Mouse (Mus musculus) ES-CJ7 (cell line): Measurements from ENCODE around the gene Pde7b.
A peak's percentile ranks its signal among the peaks of the same experiment; 100 is the strongest.

Experiments
- DNase-seq: peaks from one replicate; pipeline ENCODE4 v3.0.0; 2011; ENCODE audit warnings: low read depth, low spot score

Gene Pde7b

DNA sequence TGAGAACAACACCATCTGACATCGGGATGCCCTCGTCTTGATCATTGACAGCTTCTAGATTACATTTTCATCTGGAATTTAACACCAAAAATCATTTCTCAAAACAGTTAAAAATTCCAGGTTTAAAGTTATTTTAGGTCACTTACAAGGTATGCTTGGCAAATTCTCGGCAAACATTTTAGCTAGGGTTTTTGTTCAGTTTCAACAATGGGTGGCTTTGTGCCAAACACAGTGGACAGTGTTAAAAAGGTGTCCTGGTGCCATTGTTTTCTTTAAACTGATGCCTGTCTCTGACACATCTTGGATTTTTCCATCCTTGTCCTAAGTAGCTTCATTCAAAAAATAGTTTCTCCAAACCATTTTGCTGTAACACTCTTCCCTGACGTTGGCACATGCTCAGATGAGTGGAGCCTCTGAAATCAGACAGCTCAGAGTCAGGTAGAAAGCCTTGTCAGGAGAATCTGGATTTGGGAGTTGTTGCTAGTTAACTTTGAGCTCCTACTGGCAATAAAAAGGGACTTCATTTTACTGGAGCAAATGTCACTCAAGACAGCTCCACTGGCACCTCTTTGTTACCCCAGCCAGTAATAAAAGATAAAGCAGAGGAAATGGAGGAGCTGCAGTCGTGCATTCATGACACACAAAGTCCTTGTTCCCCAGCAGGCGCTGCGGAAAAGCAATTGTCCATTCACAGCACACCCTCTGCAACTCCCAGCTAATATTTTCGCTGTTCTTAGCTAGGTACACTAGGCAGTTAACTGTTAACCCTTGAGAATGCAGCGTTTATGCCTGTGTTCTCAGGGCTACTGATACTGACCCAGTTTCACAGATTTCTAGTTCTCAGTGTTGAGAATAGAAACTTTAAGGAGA is 2.0 kb downstream of the Pde7b start:
- DNase-seq, result no peak

DNA sequence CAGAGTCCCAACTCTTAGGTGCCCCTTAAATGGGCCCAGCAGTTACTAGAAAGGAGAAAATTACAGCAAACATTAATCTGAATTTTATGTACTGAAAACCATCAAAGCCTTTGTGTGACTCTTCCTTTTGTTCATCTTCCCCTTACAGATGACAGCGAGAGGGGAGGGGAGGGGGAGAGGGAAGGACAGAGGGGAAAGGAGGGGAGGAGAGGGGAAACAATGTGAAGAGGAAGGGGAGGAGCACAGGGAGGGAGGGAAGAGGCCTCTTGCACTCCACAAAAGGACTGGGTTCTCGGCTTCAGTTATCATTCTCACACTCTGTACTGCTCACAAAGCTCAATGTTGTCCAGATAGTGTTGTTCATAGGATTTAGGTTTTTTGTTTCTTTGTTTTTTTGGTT is 5.7 kb downstream of the Pde7b start:
- no peak for DNase-seq

DNA sequence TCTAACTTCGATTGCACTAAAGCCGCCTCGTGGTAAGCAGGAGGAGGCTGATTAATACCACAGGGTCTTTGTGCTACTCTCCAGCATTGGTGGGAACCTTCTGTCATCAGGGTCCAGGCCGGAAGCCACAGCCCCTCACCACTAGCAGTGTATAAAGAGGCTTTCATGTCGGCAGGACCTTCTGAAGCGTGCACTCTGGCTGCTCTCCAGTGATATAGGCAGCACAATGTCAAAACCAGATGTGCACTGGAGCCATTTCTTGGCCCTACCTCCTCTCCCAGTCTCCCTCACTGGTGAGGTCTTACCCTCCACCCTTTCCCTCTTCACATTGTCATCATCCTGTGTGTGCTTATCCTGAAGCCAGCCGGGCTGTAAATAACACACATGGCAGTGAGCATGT is 24.2 kb downstream of the Pde7b start:
- no peak for DNase-seq

DNA sequence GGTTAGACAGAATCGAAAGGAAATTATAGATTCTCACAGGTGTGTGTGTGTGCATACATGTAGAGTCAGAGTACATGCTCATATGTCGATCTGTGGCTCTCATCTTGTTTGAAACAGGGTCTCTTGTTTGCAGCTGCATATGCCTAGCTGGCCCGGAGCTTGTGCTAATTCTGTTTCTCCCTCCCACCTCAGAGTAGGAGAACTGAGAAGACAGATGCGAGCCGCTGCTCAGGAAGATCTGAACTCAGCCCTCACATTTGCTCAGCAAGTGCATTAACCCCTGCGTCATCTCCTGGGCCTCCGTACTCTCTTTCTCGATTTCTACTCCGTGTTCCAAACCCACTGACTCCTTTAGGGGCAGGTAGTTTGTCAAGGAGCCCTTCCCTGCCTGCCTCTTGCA is 25.0 kb downstream of the Pde7b start:
- no peak for DNase-seq

DNA sequence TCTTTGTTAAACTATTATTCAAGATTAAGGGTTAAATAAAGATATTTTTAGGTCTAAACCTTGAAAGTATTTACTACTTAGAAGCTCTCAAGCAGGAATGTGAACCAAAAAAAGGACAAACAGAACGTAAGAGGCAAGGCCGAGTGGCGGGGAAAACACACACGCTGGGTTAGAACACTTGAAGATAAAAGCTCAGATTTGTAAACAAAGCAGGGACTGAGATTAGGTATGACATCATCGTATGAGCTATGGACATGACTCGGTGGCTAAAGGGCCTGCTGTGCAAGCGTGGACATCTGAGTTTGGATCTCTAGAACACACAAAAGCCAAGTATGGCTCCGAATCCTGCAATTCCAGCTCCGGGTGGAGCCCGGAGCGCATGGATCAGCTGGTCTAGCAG is 29.2 kb downstream of the Pde7b start:
- no peak for DNase-seq

DNA sequence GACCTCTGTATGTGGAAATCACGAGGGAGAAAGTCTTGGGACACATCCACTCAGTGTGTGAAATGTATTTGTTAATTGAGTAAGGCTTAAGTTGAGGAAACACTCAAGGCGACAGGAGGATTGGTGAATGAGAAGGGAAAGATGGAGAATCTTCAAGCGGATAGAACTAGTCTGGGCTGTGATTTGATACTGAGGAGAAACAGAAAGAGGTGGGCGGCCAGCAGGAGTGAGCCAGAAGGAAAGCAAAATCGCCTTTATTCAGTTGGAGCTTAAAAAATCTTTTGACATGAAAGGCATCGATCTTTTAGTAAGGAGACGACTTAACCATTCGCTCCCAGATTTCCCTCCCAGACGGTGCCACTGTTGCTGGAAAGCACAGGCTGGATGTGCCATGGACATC is 34.9 kb downstream of the Pde7b start:
- DNase-seq, result no peak

DNA sequence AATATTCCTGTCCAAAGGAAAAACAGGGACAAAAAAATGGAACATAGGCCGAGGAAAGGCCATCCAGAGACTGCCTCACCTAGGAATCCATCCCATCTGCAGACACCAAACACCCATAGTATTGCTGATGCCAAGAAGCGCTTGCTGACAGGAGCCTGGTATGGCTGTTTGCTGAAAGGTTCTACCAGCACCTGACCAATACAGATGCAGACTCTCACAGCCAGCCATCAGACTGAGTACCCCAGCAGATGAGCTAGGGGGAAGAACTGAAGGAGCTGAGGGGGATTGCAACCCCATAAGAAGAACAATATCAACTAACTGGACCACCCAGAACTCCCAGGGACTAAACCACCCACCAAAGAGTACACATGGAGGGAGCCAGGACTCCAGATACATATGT is 40.7 kb downstream of the Pde7b start:
- no peak for DNase-seq

DNA sequence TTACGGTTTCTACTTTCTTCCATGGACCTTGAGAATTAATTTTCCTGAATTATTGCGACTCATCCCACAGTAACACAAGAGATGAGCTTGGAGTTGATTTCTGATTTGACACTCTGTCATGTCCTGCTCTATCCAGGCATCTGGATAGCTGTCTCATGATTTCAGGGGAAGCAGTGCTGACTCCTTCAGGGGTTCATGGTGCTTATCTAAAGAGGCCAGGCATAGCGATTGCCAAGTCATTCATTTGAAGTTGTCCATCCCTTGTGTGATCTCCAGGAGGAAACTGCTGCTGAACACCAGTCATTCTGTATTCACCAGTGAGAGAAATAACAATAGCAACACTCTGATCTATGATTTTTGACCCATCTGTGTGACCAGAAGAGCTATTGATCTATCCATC is 43.9 kb downstream of the Pde7b start:
- no peak for DNase-seq

DNA sequence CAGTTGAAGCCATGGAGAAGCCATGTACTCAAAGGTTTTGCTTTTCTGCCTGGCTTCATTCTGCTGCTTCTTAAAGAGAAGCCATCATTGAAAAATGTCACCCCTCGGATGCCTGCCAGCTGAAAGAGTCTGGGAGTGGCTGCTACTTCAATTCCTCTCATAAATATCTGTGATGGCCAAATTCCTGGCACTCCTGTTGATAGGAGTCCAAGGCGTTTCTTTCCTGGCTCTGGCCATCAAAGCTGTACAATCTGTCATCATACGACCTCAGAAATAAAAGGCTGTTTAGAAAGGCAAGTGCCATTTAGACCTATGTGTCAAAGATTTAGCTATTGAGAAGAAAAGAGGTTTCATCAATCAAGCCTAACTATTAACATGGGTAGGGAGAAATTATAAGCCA is 49.6 kb downstream of the Pde7b start:
- DNase-seq, result no peak

DNA sequence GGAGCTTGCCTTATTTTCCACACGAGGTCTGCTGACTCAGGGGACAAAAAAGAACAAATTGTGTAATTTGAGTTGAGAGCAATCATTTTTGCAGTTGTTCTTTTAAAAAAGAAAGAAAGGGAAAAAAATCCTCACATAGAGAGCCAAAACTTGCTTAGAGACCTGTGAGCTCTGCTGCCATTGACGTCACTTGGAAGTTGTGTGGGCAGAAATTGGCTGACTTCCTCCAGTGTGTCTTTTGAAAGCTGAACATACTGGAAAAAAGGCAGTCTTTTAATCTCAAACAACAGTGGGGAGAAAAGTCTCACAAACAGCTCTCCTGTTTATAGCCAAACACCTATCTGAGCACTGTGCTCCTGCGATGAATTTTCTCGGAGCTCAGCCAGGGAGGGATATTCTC is 51.1 kb downstream of the Pde7b start:
- DNase-seq, result no peak

DNA sequence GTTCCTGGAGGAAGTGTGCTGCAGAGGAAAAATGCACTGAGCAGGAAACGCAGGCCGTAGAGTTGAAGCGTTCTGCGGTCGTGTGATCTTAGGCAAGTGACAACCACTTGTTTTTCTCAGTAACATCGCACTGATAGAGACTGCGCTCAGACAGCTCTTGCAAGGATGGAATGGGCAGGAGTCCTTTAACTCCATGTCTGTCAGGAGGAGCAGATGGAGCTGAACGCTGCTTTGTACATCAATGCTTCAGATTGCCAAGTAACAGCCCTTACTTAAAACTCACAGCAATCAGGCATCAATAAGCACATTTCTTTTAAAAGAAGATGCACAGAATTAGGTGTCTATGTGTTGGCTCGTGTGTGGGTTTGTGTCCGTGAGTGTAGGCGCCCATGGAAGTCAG is 52.3 kb downstream of the Pde7b start:
- DNase-seq, result no peak

DNA sequence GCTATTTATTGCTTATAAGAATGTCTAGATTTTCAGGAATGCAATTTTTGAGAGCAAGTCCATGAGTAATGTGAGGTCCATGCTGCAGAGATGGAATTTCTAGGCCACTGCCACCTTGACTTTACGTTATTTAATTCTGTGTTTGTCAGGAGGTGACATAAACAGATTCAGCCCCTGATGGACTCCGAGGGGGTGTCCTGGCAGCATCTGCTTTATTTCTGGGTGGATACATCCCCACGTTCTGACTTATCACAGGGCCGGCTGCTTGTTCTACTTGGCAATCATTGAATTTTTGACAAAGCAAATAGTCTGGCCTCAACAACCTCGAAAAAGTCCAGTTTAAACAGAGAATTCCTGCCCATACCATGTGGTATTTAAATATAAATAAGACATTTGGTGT is 53.3 kb downstream of the Pde7b start:
- DNase-seq, result no peak

DNA sequence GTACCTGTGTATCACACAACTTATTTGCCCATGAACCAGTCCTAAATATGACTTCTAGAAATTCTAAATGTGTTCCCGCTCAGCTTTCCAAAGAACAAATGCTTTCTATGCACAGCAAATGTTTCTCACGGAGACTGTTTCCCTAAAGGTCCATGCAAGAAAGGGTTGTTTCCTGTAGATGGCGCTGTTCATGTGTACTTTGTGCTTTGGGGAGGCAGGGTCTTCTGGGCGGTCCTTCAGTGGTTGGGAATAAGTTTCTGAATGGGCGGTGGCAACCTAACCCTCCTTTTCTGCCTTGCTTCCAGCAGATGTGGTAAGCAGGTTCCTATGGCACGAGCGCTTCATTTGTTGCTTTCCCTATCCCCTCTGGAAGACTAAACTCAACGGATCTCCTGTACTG is 54.3 kb downstream of the Pde7b start:
- DNase-seq, result peak; percentile 18

DNA sequence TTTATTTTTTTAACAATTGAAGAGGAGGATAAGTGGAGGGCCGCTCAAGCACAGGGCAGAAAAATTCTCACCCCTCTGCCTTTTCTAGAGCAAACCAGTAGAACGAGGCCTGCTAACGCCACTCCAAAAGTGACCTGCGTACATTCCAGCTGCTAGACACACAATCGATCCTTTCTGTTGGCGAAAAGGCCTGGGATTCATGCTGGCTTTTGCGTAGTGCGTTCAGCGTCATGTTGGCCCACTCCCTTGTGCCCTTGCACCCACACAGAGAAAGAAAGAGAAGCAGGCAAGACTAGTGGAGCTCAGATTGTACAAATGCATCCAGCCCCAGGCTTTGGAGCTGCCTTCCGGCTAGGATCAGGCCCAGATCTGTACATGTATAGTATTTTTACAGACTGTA is 55.4 kb downstream of the Pde7b start:
- no peak for DNase-seq

DNA sequence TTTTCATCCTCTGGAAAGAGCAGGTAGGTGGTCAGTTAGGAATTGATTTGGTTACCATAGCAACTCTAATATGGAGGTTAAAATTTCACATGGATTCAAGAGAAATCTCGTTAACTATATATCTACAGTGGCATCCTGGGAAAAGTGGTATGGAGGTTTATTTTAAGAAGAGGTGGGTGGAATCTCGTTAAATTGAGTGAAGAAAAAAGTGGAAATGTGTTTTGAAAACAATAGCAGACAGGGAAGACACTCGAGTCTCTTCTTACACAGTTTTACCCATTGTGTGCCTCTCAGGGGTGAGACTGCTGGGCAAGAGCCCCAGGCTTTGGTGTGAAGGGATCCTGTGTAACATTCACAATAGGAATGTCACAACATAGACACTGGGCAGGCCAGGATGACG is 56.3 kb downstream of the Pde7b start:
- DNase-seq, result no peak

DNA sequence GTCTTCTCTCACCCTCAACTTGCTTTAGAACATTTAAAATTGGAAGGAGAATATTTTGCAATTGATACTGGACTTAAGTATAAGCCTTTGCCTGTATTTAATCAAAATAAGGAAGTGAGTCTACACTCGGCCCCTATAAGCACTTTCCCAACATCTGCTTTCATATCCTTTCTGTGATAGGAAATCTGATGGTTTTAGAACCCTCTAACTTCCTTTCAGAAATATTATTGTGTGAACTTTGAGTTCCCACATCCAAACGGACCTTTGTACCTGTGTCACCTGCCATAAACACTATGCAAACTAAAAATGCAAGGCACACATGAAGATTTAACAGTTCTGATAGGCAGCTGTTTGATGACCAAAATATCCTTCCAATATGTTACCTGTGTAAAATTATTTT is 58.2 kb downstream of the Pde7b start:
- DNase-seq, result no peak

DNA sequence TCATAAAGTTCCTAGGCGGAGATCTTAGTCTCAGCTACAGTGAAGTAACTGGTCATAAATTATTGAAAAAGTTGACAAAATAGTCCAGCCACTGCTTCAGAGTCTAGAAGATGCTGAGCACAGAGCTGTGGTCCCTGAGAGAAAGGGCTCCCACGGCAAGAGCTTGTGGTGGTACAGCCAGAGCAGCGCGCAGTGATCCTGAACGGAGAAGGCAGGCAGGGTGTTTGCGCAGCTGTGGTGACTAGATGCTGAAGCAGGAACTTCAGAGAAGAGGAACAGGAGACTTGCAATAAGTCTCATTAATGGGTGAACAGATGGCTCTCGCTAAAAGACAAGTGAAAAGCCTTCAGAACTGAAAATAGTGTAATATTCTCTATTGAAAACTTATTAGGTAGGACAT is 61.9 kb downstream of the Pde7b start:
- DNase-seq, result no peak

DNA sequence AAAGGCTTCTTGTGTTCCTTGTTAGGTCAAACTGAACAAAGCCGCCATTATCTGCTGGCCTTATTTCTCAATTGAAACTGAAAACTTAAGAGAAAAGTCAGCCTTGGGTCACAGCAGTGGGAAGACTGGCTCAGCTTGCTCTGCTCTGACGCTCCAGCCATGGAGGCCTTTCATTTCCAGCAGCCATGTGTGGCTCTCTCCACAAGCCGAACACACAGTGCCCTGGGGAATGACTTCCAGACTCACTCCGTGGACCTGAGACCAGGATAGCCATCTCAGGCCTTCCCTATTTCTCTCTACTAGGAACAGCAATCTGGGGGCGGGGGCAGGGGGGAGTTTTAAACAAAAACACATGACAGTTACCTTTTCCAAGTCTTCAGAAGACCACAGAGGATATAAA is 63.2 kb downstream of the Pde7b start:
- no peak for DNase-seq

DNA sequence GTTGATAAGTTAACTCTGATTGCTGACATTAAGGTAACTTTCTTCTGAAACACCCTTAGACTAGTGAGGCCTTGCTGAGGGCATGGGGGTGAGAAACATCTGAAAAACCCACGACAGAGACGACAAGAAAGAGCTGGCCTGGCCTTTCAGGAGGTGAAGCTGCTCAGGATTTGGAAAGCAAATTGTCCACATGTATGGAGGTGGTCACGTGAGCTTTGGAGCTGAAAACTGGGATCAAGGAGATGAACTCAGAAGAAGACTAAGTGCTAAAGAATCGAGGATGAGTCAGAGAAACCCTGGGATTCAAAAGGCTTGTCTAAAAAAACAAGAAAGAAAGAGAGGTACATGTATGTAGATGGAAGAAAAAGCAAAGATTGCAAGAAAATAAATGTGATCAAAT is 65.2 kb downstream of the Pde7b start:
- no peak for DNase-seq

DNA sequence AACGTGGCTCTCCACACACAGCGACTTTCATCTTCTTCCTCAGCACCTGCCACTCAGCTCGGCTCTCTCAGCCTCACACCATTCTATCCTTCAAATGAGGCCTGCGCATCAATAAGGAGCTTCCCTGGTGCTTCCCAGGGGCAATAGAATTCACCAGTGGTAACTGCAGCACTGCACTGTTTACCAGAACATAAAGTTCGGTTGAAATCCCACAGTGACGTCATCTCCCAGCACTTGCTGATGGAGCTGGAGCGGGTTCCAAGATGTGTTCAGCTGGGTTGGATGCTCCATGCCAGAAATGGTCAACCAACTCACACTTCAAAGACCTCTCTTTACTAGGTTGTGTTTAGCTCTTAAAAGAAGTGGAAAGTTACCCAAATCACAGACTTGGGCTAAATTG is 65.6 kb downstream of the Pde7b start:
- no peak for DNase-seq

DNA sequence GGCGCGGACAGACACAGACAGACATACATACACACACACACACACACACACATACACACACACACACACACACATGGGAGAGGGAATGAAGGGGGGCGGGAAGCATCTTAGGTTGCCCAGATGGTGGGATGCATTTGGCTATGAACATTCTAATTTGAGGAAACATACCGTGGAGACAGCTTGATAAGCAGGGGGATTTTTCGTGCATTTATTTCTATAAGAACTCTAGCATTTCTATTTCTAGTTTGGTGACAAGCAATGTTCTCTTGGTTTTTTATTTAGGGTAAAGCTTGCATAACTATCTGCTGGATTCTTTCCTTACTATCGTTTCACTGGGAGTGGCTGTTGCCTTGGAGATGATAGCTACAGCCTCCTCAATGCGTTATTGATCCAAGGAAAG is 66.2 kb downstream of the Pde7b start:
- DNase-seq, result no peak

DNA sequence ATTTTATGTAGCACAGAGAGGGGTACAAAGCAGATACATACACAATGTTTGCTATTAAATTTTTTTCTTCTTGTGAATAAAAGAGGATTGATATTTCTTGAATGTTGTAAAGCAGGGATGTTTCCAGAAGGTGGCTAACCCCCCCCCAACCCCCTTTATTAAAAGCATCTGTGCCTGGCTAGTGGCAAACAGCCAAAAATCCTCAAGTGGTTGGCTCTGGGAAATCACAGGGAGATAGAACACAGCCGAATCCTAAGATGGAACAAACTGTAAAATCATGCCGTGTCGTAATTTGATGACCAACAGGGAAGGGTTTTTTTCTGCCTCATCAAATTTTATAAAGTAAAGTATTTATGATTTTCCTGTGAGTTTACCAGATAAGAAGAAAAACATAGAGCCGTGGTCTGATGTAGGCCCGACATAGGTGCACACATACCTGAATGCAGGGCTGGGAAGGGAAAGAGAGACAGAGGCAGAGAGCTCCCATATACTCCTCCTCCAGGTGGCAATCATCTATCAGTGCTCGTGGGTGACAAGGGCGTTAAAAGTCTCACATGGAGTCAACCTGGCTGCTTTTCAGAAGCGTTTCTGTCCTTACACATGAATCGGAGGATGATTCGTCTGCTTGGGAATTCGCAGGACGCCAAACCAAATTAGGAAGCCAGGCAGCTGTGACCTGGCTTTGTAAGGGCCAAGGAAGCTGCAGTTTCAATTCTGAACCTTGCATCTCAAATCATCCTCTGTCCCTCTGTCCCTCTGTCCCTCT is 67.4 kb downstream of the Pde7b start:
- DNase-seq, result no peak

DNA sequence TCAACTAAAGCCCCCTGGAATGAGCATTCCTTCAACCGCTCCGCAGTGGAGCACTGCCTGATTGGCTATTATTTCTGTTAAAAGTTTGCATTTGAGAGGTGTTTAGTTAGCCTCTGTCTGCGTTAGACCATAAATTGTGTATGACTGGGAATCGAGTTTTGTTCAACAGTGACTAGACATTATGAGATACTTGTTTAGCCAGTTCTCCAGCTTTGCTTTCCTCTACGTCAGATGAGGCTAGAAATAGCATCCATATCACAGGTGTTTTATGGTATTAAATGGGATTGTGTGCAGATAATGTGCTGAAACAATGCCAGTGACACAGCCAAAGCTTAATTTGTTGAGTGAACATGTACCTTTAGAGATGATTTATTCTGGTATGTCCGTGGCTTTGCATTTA is 70.3 kb downstream of the Pde7b start:
- no peak for DNase-seq
